Mouse (Mus musculus) leukemia stem cell, adult 10-12 weeks (primary cell): ENCODE data around the gene Rimklb. TPM values are rescaled to one million over a fixed set of nuclear protein-coding genes. Genes with fewer than 3 reads are reported as not detected.

ENCODE experiments used
- polyA plus RNA-seq: library from polyadenylated mRNA; stranded (reverse); fragments of >175 nt; gene quantifications from 2 replicates; pipeline ENCODE4 v1.2.3, GENCODE M21; 2012; ENCODE audit warnings: low replicate concordance

The Rimklb gene
- polyA plus RNA-seq, result not detected in 2 replicates

DNA sequence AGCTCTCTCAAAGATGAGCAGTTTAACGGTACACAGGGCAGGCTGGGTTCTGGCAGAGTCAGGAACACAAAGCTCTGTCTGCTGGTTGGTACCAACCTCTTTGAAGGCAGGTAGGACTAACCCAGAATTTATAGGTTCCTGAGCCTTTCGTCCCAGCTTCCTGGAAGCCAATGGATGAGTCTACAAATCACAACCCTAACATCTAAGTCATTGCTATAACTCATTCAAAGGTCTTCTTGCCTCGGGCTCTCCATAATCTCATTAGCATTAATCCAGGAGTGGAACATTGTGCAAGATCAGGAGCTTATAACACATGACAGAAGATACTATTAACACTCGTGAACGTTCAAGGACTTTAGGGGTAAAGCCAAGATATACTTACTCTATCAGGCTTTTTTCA lies at the start of gene Rimklb:
Gene Rimklb (minus strand): TSS at position 101 of the 400 bp plus-strand sequence.

DNA sequence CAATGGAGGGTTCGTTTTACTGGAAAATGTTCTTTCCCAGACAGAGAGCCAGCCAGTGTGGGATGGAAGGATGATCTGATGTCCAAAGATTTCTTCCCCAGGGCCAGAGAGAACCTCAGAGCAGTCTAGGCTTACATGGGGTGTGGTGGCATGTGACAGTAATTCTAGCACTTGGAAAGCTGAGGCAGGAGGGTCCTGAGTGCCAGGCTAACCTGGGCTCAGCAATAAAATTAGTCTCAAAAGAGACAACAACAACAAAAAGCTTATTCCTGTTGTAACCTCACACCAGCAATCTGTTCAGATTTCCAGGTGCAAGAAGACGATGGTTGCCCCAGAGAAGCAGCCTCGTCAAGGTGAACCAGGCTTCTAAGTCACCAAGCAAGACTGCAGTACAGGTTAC lies 7.0 kb upstream of the Rimklb start, which contains the start of gene Mfap5:
Gene Mfap5 (plus strand): TSS at position 301 of the 400 bp plus-strand sequence.

Other genes starting within 250 kb of the Rimklb start
- not detected in 2 replicates for gene Klrg1, start 215.9 kb downstream of the Rimklb start, polyA plus RNA-seq
- gene M6pr, start 190.0 kb downstream of the Rimklb start, polyA plus RNA-seq, result 10.9 and 28.1 TPM in 2 replicates
- gene Phc1, start 158.2 kb downstream of the Rimklb start, polyA plus RNA-seq, result 2.6 and 21.4 TPM in 2 replicates
- not detected in 2 replicates for gene Mfap5, start 7.1 kb upstream of the Rimklb start, polyA plus RNA-seq
- 0.18 and 0.67 TPM in 2 replicates for gene Aicda, start 55.0 kb upstream of the Rimklb start, polyA plus RNA-seq
- 0.73 and 1.7 TPM in 2 replicates for gene Apobec1, start 103.7 kb upstream of the Rimklb start, polyA plus RNA-seq
- gene Gdf3, start 111.3 kb upstream of the Rimklb start, polyA plus RNA-seq, result 1.2 and 9.1 TPM in 2 replicates
- gene Dppa3, start 127.6 kb upstream of the Rimklb start, polyA plus RNA-seq, result not detected in 2 replicates
- 0.12 TPM in 1 of 2 replicates, not detected in the other for gene Nanog, start 208.7 kb upstream of the Rimklb start, polyA plus RNA-seq